Mouse (Mus musculus): ENCODE measurements at regions not wholly inside any gene's neighbourhood (a gene's known extent, or its start where the extent isn't known, plus 50 kb on each side); places are given as distances from the start of the nearest gene placed in this dataset.

DNA sequence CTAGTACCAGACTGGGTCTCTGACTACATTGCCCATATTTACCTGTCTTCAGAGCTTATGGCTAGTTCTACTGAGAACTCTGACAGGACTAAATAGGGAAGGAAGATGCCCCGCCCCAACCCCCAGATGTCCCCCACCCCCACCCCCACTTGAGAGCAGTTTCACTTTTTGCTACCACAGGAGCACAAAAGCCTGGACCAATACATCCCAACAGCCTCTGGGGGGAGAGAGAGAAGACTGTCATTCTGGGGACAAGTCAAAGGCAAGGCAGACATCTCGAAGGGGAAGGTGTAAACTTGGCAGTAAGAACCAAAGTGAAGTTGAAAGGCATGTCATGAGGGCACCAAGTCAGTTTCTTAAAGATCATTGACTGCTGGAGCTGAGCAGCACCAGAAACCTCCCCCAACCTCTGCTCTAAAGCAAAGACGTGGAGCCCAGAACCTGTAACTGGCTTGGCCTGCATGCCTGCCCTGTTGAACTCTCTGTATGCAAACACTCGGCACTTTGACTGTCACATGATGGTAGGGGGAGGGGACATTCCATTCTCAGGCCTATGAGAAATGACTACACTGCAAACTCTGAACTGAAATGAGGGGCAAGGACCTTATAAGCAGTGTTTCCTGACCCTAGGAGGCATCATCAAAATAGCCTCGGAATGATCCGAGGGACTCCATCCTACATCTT lies 123.3 kb downstream of the Psat1 start:
- WGBS (ENCODE audit: insufficient replicate concordance): 56% methylated on average over 6 of the region's 6 CpGs
- no peak for ATAC-seq
- H3K4me2 ChIP-seq: no peak overlapping the region

GRCm38 (mm10) chr19:15820020-15820419 lies 127.1 kb downstream of the Psat1 start:
- H3K4me1 ChIP-seq: no peaks in the 10 kb centered on the region
- no peak overlapping the region for H3K4me2 ChIP-seq
- no peak overlapping the region for H3K4me3 ChIP-seq
- no peaks in the 10 kb centered on the region for H3K36me3 ChIP-seq
- H3K9ac ChIP-seq: no peak overlapping the region
- no peaks in the 10 kb centered on the region for H3K27me3 ChIP-seq (replicated peaks)
- WGBS (ENCODE audit: insufficient replicate concordance): 58% methylated on average over 7 of the region's 7 CpGs
- no peaks in the 10 kb centered on the region for H3K9me3 ChIP-seq (replicated peaks)
- ATAC-seq: no peak
- H3K27ac ChIP-seq: no peak overlapping the region

More for the DNA sequence above, 123.3 kb downstream of the Psat1 start:
- Histone ChIP-seq H3K4me3 (no peak overlapping the region), H3K36me3 (no peaks in the 10 kb centered on the region), H3K27me3 (replicated peaks) (no peaks in the 10 kb centered on the region), H3K9ac (no peak overlapping the region), H3K4me1 (no peaks in the 10 kb centered on the region), H3K27ac (no peak overlapping the region), H3K9me3 (replicated peaks) (no peaks in the 10 kb centered on the region)

DNA sequence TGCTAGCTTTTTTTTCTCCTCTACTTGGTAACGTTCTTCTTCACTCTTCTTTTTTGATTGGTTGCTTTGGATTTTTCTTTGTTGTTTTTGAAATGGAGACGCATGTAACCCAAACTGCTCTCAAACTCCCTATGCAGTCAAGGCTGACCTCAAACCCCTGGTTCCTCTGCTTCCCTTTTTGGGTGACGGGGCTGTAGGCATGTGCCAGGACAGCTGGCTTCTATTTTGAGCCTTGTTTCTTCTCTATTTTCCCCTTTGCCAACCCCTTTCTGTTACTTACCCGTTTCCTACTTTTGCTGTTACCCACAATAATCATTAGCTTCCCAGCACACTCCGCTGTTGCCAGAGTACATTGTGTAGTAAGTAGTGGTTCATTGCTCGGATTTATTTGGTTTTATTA lies 132.0 kb downstream of the Psat1 start:
- no peaks in the 10 kb centered on the region for H3K4me1 ChIP-seq
- H3K27ac ChIP-seq: no peak overlapping the region
- no peaks in the 10 kb centered on the region for H3K36me3 ChIP-seq
- H3K9ac ChIP-seq: no peak overlapping the region
- no peak for ATAC-seq
- H3K27me3 ChIP-seq (replicated peaks): no peaks in the 10 kb centered on the region
- 31% methylated on average over 6 of the region's 6 CpGs for WGBS (ENCODE audit: insufficient replicate concordance)
- no peaks in the 10 kb centered on the region for H3K9me3 ChIP-seq (replicated peaks)
- no peak overlapping the region for H3K4me3 ChIP-seq
- H3K4me2 ChIP-seq: no peak overlapping the region

GRCm38 (mm10) chr19:15809008-15809407 lies 138.1 kb downstream of the Psat1 start:
- Histone ChIP-seq H3K9ac (no peak overlapping the region), H3K4me3 (no peak overlapping the region), H3K4me2 (no peak overlapping the region), H3K27ac (no peak overlapping the region), H3K4me1 (no peaks in the 10 kb centered on the region), H3K27me3 (replicated peaks) (peaks cover 9% of the 10 kb centered on the region; the same call in 1 of the 2 replicates), H3K9me3 (replicated peaks) (no peaks in the 10 kb centered on the region), H3K36me3 (no peaks in the 10 kb centered on the region)
- no peak for ATAC-seq
- 66% methylated on average over 5 of the region's 5 CpGs for WGBS (ENCODE audit: insufficient replicate concordance)

DNA sequence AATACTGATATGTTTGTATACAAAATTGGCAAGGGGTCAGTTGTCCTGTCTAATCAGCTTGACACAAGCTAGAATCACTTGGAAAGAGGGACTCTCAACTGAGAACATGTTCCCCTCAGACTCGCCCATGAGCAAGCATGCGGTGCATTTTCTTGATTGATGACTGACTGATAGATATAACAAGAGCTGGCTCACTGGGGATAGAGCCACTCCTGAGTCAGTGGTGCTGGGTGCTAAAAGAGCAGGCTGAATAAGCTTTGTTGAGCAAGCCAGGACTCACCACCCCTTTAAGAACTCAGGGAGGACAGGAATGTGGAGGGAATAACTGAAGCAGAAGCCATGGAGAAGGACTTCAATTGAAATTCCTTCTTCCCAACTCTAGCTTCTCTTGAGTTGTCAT lies 139.5 kb downstream of the Psat1 start:
- H3K4me1 ChIP-seq: no peaks in the 10 kb centered on the region
- WGBS (ENCODE audit: insufficient replicate concordance): 75% methylated on average over 2 of the region's 2 CpGs

DNA sequence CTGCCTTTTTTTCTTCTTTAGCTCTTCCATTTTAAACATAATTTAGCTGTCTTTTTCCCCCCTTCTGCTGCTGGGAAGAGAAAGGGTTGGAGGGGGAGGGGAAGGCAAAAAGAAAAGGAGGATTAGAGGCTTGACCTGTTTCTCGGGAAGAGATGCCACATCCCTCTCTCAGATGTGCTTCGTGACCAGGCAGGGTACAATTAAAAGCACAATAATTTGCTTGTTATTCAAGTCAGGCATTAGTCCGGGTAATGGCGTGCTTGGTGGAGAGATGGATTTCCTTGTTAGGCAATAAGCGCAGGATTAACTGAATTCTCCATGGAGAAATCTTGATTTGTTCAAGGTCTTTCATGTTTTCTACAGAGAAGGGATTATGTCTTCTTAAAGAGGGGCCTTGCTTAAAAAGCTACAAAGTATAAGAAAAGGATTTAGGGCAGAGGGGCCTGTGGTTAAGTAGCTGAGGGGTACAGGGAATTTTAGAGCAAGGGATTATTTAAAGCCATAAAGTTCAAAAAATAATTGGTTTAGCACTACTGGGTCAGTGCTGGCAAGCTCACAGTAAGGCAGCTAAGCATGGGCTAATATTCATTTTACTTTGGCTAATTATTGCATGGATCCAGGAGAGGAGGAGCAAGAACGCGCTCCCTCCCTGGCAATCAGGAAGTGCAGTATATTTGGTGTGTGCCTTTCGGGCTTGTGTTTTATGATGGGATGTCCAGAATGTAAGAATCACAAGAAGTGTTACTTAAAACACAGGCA lies 143.8 kb downstream of the Psat1 start:
- H3K27ac ChIP-seq: no peak overlapping the region
- H3K4me1 ChIP-seq: peaks cover 12% of the 10 kb centered on the region
- WGBS (ENCODE audit: insufficient replicate concordance): 64% methylated on average over 8 of the region's 8 CpGs
- no peaks in the 10 kb centered on the region for H3K36me3 ChIP-seq
- H3K27me3 ChIP-seq (replicated peaks): peaks cover 19% of the 10 kb centered on the region
- no peak overlapping the region for H3K9ac ChIP-seq
- H3K4me3 ChIP-seq: no peak overlapping the region
- no peaks in the 10 kb centered on the region for H3K9me3 ChIP-seq (replicated peaks)
- H3K4me2 ChIP-seq: no peak overlapping the region
- no peak for ATAC-seq

More for the DNA sequence above, 139.5 kb downstream of the Psat1 start:
- H3K9me3 ChIP-seq (replicated peaks): no peaks in the 10 kb centered on the region
- H3K4me3 ChIP-seq: no peak overlapping the region
- no peak overlapping the region for H3K4me2 ChIP-seq
- H3K27ac ChIP-seq: no peak overlapping the region
- H3K27me3 ChIP-seq (replicated peaks): peaks cover 9% of the 10 kb centered on the region; the same call in 1 of the 2 replicates
- ATAC-seq: no peak
- no peak overlapping the region for H3K9ac ChIP-seq
- no peaks in the 10 kb centered on the region for H3K36me3 ChIP-seq

DNA sequence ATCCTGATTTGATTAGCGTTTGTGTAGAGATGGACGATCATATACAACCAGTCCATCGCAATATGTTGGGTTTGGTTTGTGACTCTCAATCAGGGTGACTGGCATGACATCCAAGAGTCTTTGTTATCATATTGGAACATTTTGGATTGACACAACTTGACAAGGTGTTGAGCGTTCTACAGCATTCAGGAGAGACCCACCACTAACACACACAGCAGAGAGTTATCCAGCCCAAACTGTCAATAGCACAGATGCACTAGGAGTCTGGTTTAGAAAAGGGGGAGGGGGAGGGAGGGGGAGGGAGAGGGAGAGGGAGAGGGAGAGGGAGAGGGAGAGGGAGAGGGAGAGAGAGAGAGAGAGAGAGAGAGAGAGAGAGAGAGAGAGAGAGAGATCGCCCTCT lies 144.5 kb downstream of the Psat1 start:
- WGBS (ENCODE audit: insufficient replicate concordance): 67% methylated on average over 5 of the region's 5 CpGs

GRCm38 (mm10) chr19:15801811-15802486 lies 145.2 kb downstream of the Psat1 start:
- no peak for ATAC-seq
- H3K9ac ChIP-seq: peak overlapping the region; percentile 27; the same call in 1 of the 2 replicates
- H3K9me3 ChIP-seq (replicated peaks): no peaks in the 10 kb centered on the region
- H3K36me3 ChIP-seq: no peaks in the 10 kb centered on the region
- H3K4me2 ChIP-seq: peak overlapping the region; percentile 62
- H3K27ac ChIP-seq: no peak overlapping the region
- H3K27me3 ChIP-seq (replicated peaks): peaks cover 19% of the 10 kb centered on the region
- WGBS (ENCODE audit: insufficient replicate concordance): 3% methylated on average over 16 of the region's 17 CpGs
- H3K4me3 ChIP-seq: peak overlapping the region; percentile 26
- H3K4me1 ChIP-seq: peaks cover 12% of the 10 kb centered on the region

More for the DNA sequence above, 144.5 kb downstream of the Psat1 start:
- peaks cover 19% of the 10 kb centered on the region for H3K27me3 ChIP-seq (replicated peaks)
- no peak overlapping the region for H3K9ac ChIP-seq
- H3K4me1 ChIP-seq: peaks cover 12% of the 10 kb centered on the region
- no peaks in the 10 kb centered on the region for H3K36me3 ChIP-seq
- H3K4me2 ChIP-seq: no peak overlapping the region
- H3K27ac ChIP-seq: no peak overlapping the region
- H3K4me3 ChIP-seq: no peak overlapping the region
- H3K9me3 ChIP-seq (replicated peaks): no peaks in the 10 kb centered on the region
- no peak for ATAC-seq

DNA sequence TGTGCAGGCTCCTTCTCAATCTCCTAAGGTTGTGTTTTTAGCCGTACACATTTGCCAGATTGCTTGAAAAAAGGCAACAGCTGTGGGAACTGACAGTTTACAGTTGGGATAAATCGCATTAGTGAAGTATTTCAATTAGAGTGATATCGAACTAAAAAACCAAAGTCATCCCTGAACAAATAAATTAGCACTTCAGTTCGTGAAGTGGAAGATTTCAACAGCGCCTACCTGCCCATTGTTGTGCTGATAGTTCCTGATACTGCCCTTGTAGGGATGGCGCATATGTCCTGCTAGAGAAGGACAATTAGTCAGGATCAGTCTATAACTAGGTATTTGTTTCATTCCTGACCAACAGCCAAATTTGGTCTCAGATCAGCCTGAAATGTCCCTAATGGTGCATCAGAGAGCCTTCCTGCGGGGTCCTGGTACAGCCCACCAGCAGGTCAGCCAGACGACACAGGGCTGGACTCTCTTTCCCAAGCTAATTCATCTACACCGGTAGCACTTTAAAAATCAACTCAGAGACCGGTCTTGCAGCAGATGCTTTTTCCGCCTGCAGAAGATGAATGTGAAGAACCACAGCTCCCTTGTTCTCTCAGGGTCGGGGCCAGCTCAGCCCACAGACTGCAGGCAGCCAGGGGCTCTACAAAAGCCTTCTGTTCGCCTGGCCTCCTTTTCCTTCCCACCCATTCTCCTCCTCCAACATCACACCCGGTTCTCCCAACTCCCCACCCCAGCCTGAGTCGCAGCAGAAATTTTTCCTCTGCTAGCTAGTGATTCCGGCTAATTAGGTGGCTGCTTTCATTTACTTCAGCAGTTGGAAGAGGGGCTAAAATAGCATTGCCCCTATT lies 146.1 kb downstream of the Psat1 start:
- Histone ChIP-seq H3K4me1 (peaks cover 12% of the 10 kb centered on the region), H3K4me3 (peak overlapping the region; percentile 26), H3K9me3 (replicated peaks) (no peaks in the 10 kb centered on the region), H3K27ac (no peak overlapping the region), H3K36me3 (no peaks in the 10 kb centered on the region), H3K27me3 (replicated peaks) (peaks cover 19% of the 10 kb centered on the region), H3K9ac (peak overlapping the region; percentile 27; the same call in 1 of the 2 replicates), H3K4me2 (peak overlapping the region; percentile 62)
- ATAC-seq: no peak
- WGBS (ENCODE audit: insufficient replicate concordance): 33% methylated on average over 16 of the region's 16 CpGs

- no peak overlapping the region for H3K4me2 ChIP-seq
- H3K9me3 ChIP-seq (replicated peaks): no peaks in the 10 kb centered on the region
- H3K36me3 ChIP-seq: no peaks in the 10 kb centered on the region
- H3K9ac ChIP-seq: no peak overlapping the region
- H3K4me1 ChIP-seq: peaks cover 9% of the 10 kb centered on the region
- peaks cover 10% of the 10 kb centered on the region for H3K27me3 ChIP-seq (replicated peaks)
- ATAC-seq: no peak
- 38% methylated on average over 4 of the region's 4 CpGs for WGBS (ENCODE audit: insufficient replicate concordance)
- H3K4me3 ChIP-seq: no peak overlapping the region
- no peak overlapping the region for H3K27ac ChIP-seq
Measured at GRCm38 (mm10) chr19:15796466-15796865, 150.7 kb downstream of the Psat1 start.

DNA sequence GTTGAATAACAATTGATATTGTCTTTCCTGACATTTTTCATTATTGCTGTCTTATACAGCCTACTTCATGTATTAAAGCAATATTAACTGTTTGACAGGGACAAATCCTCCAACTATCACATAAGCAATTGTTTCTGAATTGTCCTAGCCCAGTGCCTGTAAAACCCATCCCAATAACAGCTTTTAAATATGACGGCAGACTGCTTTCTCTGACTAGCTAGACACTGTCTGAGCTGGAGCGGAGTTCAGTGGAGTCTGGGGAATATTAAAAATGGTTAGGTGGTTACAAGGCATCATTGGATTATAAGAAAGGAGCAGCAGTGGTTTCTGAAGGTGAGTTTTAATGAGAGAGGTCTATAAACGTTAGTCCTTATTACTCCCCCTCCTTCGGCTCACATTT lies 155.2 kb downstream of the Psat1 start:
- WGBS (ENCODE audit: insufficient replicate concordance): 70% methylated on average over 4 of the region's 4 CpGs
- H3K4me2 ChIP-seq: no peak overlapping the region
- no peak overlapping the region for H3K9ac ChIP-seq
- H3K4me1 ChIP-seq: 0 out of 2 replicates have a peak, but pooled peaks cover 4% of the 10 kb centered on the region
- H3K27ac ChIP-seq: no peak overlapping the region
- H3K27me3 ChIP-seq (replicated peaks): no peaks in the 10 kb centered on the region
- H3K4me3 ChIP-seq: no peak overlapping the region
- H3K36me3 ChIP-seq: no peaks in the 10 kb centered on the region
- no peak for ATAC-seq
- no peaks in the 10 kb centered on the region for H3K9me3 ChIP-seq (replicated peaks)

Measured in liver, embryonic 12.5 days (tissue).